Mouse (Mus musculus) cerebellum, postnatal 36 days (tissue): Measurements from ENCODE around the gene Mrpl19.

Experiments
- DNase-seq, 2 experiments: peaks; one replicate each; pipeline ENCODE4 v3.0.0; 2021 to 2022; ENCODE audit warnings: mixed read lengths in 2 of 2

Mrpl19 gene

GRCm38 (mm10) chr6:81965296-81966067 is at the start of gene Mrpl19:
TSS of gene Mrpl19 (minus strand) at chr6:81965958.
- peak; percentile 92 to 98 for DNase-seq

GRCm38 (mm10) chr6:82012392-82012791 is 46.6 kb upstream of the Mrpl19 start:
- DNase-seq, result no peak

GRCm38 (mm10) chr6:81990049-81990810 is 24.5 kb upstream of the Mrpl19 start:
- no peak for DNase-seq

DNA sequence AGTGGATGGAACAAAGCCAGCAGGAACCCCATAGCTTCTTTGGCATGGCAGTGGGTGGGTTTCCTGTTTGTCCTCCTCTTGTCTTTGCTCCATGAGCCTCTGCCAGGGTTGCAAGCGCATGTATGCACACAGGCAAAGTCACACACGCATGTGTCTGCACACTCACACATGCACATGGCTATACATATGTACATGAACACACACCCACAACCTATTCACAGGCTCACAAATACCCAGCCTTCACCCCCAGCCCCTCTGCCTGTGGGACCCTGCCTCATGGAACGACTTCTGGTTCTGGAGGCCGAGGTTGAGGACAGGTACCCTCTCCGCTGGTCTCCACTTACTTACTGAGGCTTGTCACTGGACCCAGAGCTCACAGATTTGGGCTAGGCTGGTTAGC is 22.6 kb upstream of the Mrpl19 start:
- DNase-seq, result no peak

GRCm38 (mm10) chr6:81987580-81987979 is 21.8 kb upstream of the Mrpl19 start:
- peak; percentile 13 to 22 for DNase-seq

GRCm38 (mm10) chr6:81987010-81987409 is 21.3 kb upstream of the Mrpl19 start:
- peak; percentile 65 to 73 for DNase-seq

DNA sequence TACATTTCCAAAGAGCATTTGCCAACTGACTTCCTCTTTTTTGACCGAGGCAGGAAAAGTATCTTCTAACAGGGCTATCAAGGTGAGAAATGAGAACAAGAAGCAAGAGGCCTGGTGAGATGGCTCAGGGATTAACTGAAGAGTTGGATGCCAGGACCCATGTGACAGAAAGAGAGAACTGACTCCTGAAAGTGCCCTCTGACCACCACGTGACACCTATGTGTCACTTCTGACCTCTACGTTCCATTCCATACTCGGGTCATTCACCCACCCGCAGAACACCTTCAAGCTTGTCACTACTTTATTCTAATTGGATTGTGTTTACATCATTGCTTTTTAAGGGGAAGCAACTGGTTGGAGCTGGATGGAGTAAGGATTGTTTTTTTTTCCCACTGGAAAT is 20.8 kb upstream of the Mrpl19 start:
- no peak for DNase-seq

GRCm38 (mm10) chr6:81986171-81986570 is 20.4 kb upstream of the Mrpl19 start:
- no peak for DNase-seq

- DNase-seq, result no peak
Measured at GRCm38 (mm10) chr6:81979286-81979685, 13.5 kb upstream of the Mrpl19 start.

GRCm38 (mm10) chr6:81975971-81976621 is 10.3 kb upstream of the Mrpl19 start:
- peak; percentile 59 to 61 for DNase-seq

- DNase-seq, result no peak
Measured at GRCm38 (mm10) chr6:81972595-81972994, 6.8 kb upstream of the Mrpl19 start.

GRCm38 (mm10) chr6:81971196-81971595 is 5.4 kb upstream of the Mrpl19 start:
- DNase-seq, result no peak

DNA sequence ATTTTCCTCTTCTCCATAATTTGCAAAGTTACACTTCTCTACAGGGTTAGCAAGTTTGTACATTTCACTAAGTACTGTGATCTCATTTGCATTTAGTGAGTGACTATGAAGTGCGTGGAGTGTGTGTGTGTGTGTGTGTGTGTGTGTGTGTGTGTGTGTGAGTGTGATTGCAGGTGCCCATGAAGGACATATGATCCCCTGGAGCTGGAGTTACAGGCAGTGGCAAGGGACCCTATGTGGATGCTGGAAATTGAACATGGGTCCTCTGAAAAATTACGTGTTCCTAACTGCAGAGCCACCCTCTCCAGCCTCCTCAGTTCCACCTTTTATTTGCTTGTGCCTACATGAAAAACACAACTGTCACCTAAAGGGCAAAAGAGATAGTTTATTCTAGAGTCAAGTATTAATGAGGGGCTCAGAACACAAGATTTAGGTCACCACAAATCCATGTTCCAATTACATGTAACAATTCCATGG is 348 bp upstream of the Mrpl19 start:
- no peak for DNase-seq

GRCm38 (mm10) chr6:81960284-81960683 is 5.5 kb downstream of the Mrpl19 start:
- DNase-seq, result no peak

- no peak for DNase-seq
Measured at GRCm38 (mm10) chr6:81959866-81960265, 5.9 kb downstream of the Mrpl19 start.

- DNase-seq, result no peak
Measured at GRCm38 (mm10) chr6:81957992-81958391, 7.8 kb downstream of the Mrpl19 start.

DNA sequence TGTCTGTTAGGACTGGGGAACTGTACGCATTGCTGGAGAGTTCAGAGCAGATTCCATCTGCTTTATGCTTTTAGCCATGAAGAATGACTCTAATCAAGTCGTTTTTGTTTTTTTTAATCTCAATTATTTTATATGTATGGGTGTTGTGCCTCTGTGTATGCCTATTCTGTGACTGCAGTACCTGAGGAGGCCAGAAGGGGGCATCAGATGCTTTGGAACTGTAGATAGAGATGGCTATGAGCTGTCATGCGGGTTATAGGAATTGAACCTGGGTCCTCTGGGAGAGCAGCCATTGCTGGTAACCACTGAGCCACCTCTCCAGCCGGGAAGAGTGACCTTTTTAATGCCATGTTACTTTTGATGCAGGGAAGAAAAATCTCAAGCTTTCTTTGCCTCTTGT is 9.4 kb downstream of the Mrpl19 start:
- no peak for DNase-seq

DNA sequence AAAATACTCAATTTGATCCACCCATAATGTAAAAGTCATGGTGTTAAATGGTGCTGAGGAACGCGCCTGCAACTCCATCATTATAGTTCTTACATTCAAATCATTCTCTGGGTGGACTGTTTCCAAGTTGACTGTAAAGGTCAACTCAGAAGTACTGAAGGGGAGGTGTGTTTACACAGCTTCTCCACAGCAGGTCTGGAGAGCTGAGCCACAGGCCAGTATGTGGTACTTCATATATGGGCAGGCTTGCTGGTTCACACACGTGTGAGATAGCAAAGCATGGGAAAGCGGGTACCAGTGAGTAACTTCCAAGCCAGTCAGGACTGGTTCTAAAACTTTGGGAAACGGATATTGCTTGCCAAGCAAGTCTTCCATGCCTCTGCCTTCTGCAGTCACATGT is 10.6 kb downstream of the Mrpl19 start:
- no peak for DNase-seq

- no peak for DNase-seq
Measured at GRCm38 (mm10) chr6:81946906-81947305, 18.9 kb downstream of the Mrpl19 start.

- no peak for DNase-seq
Measured at GRCm38 (mm10) chr6:81944432-81944831, 21.3 kb downstream of the Mrpl19 start.

- no peak for DNase-seq
Measured at GRCm38 (mm10) chr6:81943281-81943680, 22.5 kb downstream of the Mrpl19 start.

GRCm38 (mm10) chr6:81941718-81942117 is 24.0 kb downstream of the Mrpl19 start:
- no peak for DNase-seq

DNA sequence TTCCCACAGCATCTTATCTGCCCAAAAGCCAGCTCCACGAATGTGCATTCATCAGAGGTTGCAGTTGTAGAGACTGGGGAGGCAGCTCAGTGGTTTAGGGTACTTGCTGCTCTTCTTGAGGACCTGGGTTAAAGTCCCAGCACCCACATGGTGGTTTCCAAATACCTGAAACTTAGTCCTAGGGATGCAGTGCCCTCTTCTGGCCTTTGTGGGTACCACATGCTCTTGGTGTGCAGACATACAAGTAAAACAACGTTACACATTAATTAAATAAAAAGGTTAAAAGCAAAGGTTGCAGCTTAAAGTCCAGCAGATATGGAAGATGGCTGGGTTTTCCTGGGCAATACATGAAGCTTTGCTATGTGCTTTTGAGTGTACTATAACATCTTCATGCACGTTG is 32.5 kb downstream of the Mrpl19 start:
- no peak for DNase-seq

DNA sequence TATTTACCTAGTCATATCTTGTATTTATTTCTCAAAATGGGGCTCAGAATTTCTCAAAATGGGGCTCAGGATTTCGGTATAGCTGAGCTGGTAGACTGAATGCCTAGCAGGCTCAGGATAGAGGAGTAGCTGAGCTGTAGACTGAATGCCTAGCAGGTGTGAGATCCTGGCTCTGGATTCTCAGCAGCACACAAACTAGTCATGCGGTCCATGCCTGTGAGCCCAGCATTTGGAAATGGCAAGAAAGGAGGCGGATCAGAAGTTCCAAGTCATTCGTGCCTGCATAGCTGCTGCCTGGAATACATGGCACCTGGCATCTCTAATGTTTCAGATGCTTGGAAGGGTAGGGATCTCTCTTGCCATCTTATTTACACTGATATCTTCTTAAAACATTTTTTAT is 36.4 kb downstream of the Mrpl19 start:
- DNase-seq, result no peak
